Comparison of ENCODE assay signal across 8 mouse cellular contexts in the genomic region with DNA sequence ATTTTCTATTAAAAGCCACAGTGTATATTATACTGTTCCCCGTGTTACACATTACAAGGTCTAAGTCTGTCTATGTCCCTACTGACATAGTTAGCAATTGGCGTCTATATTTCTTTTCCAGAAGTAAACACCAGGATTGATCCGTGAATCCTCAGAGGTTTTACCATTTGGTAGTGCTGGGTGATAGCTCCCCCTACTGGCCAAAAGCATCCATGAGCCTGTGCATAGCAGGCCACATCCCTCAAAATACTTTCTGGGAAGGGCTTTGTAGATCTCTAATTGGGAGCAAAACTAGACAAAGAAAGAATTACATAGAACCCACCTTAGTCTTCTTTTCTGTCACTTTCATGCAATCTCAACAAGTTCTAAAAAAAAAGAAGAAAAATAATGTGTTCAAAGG. TPM values are rescaled to one million over a fixed set of nuclear protein-coding genes. Genes with fewer than 3 reads are reported as not detected.
DNase-seq lines count a peak whose midpoint lies in the region; ATAC-seq and TF ChIP-seq lines count a peak whose summit lies in the region.

No protein-coding gene starts in this region.

- TF ChIP-seq CTCF in testis, adult 2 months (IDR thresholded peaks at IDR 0.05; ENCODE audit: control insufficient read depth, insufficient read depth, insufficient replicate concordance, low read depth, low read length), result peak; percentile 58; the same call in 1 of the 2 replicates

- H3K9me3 ChIP-seq in heart, embryonic 12.5 days (replicated peaks), result no peaks in the 10 kb centered on the region

- WGBS in heart, embryonic 12.5 days, result 15% methylated on average over 3 of the region's 3 CpGs

- H3K36me3 ChIP-seq in heart, embryonic 12.5 days, result no peaks in the 10 kb centered on the region
- H3K36me3 ChIP-seq in testis, adult 2 months (ENCODE audit: control insufficient read depth, insufficient read depth, low read length), result no peaks in the 10 kb centered on the region

- no peak overlapping the region for H3K4me2 ChIP-seq in heart, embryonic 12.5 days

- no peak for ATAC-seq in heart, embryonic 12.5 days (ENCODE audit: insufficient number of reproducible peaks, low FRiP score)

- H3K9ac ChIP-seq in heart, embryonic 12.5 days, result no peak overlapping the region

- no peak overlapping the region for H3K4me3 ChIP-seq in heart, embryonic 12.5 days
- no peak overlapping the region for H3K4me3 ChIP-seq in testis, adult 2 months (ENCODE audit: control insufficient read depth, low read depth, low read length)

- TF ChIP-seq POLR2A in testis, adult 2 months (IDR thresholded peaks at IDR 0.05; ENCODE audit: control insufficient read depth, low read depth, low read length), result no peak

- peak; percentile 52 for DNase-seq in heart, adult 8-10 months (ENCODE audit: low spot score)
- peak; percentile 79 for DNase-seq in brain, adult 2 months (ENCODE audit: low read depth, low spot score)
- DNase-seq in forelimb bud, embryonic 11.5 days (ENCODE audit: low read depth, low spot score), result peak; percentile 53
- peak; percentile 55 for DNase-seq in kidney, adult 18-20 months
- DNase-seq in left cerebral cortex, postnatal 36 days (ENCODE audit: low spot score in 2 of 2), result peak; percentile 23 to 40
- DNase-seq in naive thymus-derived CD4-positive, alpha-beta T cell, adult 2 months (ENCODE audit: low read depth), result peak; percentile 55

- no peaks in the 10 kb centered on the region for H3K4me1 ChIP-seq in heart, embryonic 12.5 days (replicated peaks)
- H3K4me1 ChIP-seq in testis, adult 2 months (ENCODE audit: control insufficient read depth, insufficient read depth, low read length), result peaks cover 4% of the 10 kb centered on the region

- intact Hi-C loops in left cerebral cortex, postnatal 36 days (cut with DNase I), result no loop called here

- no peaks in the 10 kb centered on the region for H3K27me3 ChIP-seq in heart, embryonic 12.5 days (replicated peaks)
- no peaks in the 10 kb centered on the region for H3K27me3 ChIP-seq in testis, adult 2 months (ENCODE audit: control insufficient read depth, insufficient read depth, low read length)

- H3K27ac ChIP-seq in heart, embryonic 12.5 days (ENCODE audit: poor library complexity, severe bottlenecking), result no peak overlapping the region
- no peak overlapping the region for H3K27ac ChIP-seq in testis, adult 2 months (ENCODE audit: control insufficient read depth, insufficient read depth, low read depth, low read length)

RNA-seq across cellular contexts. Expression of a gene that starts 43.8 kb away (rescaled TPM):
- 10 to 100 TPM; 16.5 to 29.2 (median 17.5) TPM for total RNA-seq in heart, adult 8-10 months (2022)
- 15.8 and 17.4 TPM in 2 replicates for polyA plus RNA-seq in heart, embryonic 12.5 days (2016; fragmentation: Nextera tagmentation; extraction: Ambion mirVana)
- 1 to 10 TPM; 1.1 to 2.3 TPM for total RNA-seq in left cerebral cortex, postnatal 36 days (2021)
- polyA plus RNA-seq in testis, adult 2 months (2012; rRNA removed), result 0.90 and 1.5 TPM in 2 replicates

RNA-seq across cellular contexts. Expression of a gene that starts 58.0 kb away (rescaled TPM):
- total RNA-seq in heart, adult 8-10 months (2022), result 10 to 100 TPM; 13.8 to 26.4 (median 22.7) TPM
- polyA plus RNA-seq in heart, embryonic 12.5 days (2016; fragmentation: Nextera tagmentation; extraction: Ambion mirVana), result 2.2 and 2.3 TPM in 2 replicates
- total RNA-seq in left cerebral cortex, postnatal 36 days (2021), result 10 to 100 TPM; 50.4 to 53.8 TPM
- 80.3 and 95.7 TPM in 2 replicates for polyA plus RNA-seq in testis, adult 2 months (2012; rRNA removed)

Comparison
In these comparisons a context has a peak if more than half of its experiments do, and no peak if none do; other contexts are left out.
1. RNA of a gene that starts 43.8 kb away (total RNA-seq): 16.5 to 29.2 TPM in heart, adult 8-10 months; 1.1 to 2.3 TPM in left cerebral cortex, postnatal 36 days; every median in the first group is over 4 times any median in the second.
2. Peak in every context shown above with its lines, with median percentiles within 50 percentile points of each other: DNase-seq.